Mouse (Mus musculus): Measurements from ENCODE around the gene Gm8251.
"Not testable (repeated sequence)": the region's sequence is repeated elsewhere in the genome, so short reads cannot be mapped to it uniquely, and the experiment has no call there.

Gene Gm8251

GRCm38 (mm10) chr1:44061836-44062235 lies at the start of gene Gm8251:
Gene Gm8251, minus strand, starts transcription at chr1:44061936.
- DNase-seq (ENCODE audit: low spot score), result no peak

DNA sequence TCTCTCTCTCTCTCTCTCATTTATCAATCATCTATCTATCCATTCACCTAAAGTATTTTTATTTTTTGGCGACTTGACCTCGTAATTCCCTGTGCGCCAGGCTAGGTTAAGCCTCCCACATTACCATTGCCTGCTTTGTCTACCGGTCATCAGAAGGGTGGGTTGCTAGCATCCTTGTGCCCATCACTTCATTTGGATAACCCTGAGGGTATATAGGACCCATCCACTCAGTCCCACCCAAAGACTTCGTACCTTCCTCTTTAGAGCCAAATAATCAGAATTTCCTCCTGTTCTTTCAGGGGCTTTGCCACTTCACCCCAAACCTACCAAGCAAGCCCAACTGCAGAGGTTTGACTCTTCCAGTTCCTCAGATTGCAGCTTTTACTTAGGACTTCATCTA lies 41.2 kb upstream of the Gm8251 start:
- no peak for DNase-seq (ENCODE audit: low spot score)

DNA sequence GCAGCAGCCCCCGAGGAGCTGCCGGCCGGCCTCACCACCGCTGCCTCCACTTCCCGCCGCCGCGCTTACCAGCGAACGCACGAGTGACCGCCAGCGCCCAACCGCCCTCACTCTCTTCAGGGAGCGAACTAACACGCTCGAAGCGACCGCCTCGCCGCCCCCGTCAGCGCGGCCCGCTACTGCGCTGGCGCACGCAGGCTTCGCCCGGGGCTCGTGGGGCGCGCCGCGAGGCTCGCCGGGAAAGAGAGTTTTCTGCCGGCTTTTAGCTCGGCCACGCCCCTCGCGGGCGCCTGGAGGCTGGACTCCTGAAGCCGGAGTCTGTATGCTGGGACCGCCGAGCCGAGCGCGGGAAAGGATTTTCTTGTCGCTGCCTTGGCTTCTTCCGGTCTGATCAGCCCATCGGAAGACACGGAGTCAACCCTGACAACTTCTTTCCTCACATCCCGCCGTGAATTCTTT lies 40.6 kb upstream of the Gm8251 start, which contains the start of gene Tex30:
Gene Tex30 (minus strand): TSS at position 183 of the 459 bp plus-strand sequence.
- DNase-seq (ENCODE audit: low spot score), result peak; percentile 95

GRCm38 (mm10) chr1:44101448-44102225 lies 39.9 kb upstream of the Gm8251 start:
- DNase-seq (ENCODE audit: low spot score), result peak; percentile 54

DNA sequence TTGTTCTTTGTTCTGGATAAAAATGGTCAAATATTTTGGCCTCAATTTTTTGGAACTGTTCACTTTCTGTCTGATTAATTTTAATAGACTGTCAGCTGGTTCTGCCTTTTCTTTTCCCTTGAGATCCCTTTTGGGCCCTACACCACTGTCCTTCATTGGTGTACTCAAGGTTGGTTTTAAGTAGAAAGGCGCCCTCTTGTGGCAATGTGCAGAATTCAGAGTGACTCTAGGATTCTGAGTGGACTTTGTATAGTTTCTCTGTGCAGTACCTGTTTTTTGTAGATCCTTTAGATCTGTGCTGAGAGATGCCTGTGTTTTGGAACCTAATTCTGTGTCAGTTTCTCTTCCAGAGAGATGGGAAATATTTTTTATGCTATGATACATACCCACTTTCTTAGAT lies 2.9 kb upstream of the Gm8251 start:
- peak; percentile 70 for DNase-seq (ENCODE audit: low spot score)

GRCm38 (mm10) chr1:44063439-44063838 lies 1.7 kb upstream of the Gm8251 start:
- no peak for DNase-seq (ENCODE audit: low spot score)

DNA sequence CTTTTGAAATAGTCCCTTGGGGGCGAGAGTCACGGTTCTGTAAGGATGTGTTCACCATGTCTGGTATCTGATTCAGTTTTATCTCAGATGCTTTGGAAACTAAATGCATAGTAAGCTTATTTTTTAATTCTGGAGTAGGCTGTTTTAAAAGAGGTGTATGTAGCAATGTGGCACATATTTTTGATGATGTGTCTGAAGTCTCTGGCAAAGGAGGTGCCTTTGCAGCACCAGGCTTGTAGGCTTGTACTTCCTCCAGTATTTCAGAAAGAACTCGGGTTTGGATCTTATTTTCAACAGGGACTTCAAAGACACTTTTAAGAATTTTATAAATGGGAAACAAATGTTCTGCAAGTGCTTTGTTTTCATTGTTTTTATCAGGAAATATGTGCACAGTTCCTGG lies 3.9 kb downstream of the Gm8251 start:
- no peak for DNase-seq (ENCODE audit: low spot score)

DNA sequence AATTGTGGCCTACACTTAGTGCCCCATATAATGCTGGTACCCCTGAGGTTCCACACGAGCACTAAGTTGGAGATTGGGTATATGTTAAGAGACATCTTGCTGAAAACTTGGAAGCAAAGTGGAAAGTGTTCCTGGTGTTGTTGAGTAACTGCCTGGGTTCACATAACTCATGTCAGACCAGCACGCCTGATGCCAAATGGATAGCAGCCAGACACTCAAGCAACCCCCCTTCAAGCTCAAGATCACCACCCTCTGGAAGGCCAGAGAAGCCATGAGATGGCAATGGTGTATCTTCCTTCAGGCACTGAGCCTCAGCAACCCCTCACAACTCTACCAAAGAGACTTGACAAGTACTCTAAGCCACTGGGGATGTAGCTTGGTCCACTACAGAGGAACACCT lies 15.2 kb downstream of the Gm8251 start:
- DNase-seq (ENCODE audit: low spot score), result no peak

DNA sequence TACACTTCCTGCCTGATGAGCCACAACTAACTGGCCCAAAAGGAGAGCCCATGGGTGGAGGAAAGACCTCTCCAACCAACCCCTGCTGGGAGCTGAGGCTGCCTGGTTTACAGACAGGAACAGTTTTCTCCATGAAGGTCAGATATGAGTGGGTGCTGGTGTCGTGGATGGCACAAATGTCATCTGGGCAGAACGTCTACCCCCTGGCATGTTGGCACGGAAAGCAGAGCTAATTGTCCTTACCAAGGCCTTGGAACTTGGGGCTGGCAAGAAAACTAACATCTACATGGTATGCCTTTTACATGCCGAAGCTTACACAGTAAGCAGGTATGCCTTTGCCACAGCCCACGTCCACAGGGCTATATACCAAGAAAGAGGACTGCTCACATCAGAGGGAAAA lies 16.0 kb downstream of the Gm8251 start:
- DNase-seq (ENCODE audit: low spot score), result not testable (repeated sequence)

GRCm38 (mm10) chr1:44042555-44042915 lies 19.2 kb downstream of the Gm8251 start:
- no peak for DNase-seq (ENCODE audit: low spot score)

DNA sequence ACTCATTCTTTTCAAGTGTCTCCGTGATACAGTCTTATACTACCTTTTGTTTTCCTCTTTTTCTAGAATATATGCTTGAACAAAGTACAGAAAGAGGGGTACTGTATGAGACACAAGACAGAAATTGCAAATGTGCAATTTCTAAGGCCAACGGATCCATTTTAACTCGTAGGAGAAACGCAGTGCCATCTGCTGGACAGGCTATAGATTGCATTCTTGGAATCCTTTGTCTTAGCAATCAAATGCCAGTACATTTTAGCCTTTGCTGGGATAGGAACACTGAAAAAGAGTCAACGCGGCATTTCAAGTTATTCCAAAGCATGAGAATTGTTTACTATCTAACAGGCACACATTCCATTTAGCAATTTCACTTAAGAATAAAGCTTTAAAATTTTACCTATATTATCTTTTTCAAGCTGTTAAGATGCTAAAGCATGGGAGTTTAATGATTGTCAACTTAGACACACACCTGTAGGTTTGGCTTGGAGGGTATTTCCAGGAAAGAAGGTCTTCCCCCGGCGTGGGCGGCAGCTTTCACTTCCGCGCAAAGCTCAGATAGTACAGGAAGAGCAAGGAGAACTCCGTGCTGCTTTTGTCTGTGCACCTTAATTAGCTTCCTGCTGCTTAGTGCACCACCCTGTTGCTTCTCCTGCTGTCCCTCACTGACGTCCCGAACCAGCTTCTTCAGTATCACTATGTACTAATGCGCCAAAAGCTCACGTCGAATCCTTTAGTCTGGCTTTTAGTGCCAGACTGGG lies 19.8 kb downstream of the Gm8251 start:
- peak; percentile 81 for DNase-seq (ENCODE audit: low spot score)

- no peak for DNase-seq (ENCODE audit: low spot score)
Observed at GRCm38 (mm10) chr1:44032948-44033347, 28.8 kb downstream of the Gm8251 start.

GRCm38 (mm10) chr1:44032213-44032612 lies 29.5 kb downstream of the Gm8251 start:
- no peak for DNase-seq (ENCODE audit: low spot score)

GRCm38 (mm10) chr1:44027651-44028050 lies 34.1 kb downstream of the Gm8251 start:
- DNase-seq (ENCODE audit: low spot score), result no peak

DNA sequence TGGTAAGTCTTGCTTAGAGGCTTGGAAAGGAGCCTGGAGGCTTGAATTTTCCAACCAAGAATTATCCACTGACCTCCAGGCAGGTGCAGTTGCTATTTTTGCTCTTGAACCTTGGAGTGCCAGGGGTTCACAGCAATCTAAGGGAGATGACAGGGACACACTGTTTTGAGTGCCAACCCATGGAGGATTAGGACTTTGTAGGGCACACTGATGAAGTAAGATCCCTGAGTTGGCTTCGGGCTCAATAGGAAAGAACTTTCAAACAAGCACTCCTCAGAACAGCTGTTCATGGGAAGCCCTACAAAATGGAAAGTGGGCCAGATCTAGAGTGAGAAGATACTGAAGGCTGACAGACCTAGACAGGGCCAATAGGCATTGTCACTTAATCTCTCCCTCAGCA lies 39.1 kb downstream of the Gm8251 start:
- no peak for DNase-seq (ENCODE audit: low spot score)

DNA sequence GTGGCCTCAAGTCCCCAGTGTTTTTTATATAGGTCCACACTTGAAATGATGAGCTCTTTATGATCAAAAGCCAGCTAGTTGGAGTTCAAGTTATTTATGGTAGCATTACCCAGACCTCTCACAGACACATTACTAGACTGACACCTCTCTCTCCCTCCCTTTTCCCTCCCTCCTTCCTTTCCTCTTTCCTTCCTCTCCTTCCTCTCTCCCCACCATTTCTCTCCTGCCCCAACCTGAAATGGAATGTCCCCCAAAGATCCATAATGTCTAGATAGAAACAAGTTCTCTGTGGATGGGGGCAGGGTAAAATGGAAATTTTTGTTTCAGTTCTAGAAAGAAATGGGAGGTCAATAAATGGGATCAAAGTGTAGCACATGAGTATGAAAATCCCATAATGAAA lies 41.8 kb downstream of the Gm8251 start, which contains the start of gene Mettl21c:
Gene Mettl21c (minus strand): TSS at position 101 of the 400 bp plus-strand sequence.
- no peak for DNase-seq (ENCODE audit: low spot score)

GRCm38 (mm10) chr1:44015556-44015955 lies 46.2 kb downstream of the Gm8251 start:
- DNase-seq (ENCODE audit: low spot score), result no peak

Measured in testis, postnatal 10 days (tissue).